Mouse (Mus musculus) embryo, embryonic 11 days (tissue): ENCODE measurements around the gene Scgb3a1.

Source experiments
- DNase-seq: peaks from one replicate; pipeline ENCODE4 v3.0.0-alpha.2; 2015

Gene Scgb3a1

GRCm38 (mm10) chr11:49659470-49659799, 4.0 kb upstream of the Scgb3a1 start:
- DNase-seq, result no peak

- DNase-seq, result no peak
Measured at GRCm38 (mm10) chr11:49662292-49662780, 1.1 kb upstream of the Scgb3a1 start.

- DNase-seq, result no peak
Measured at GRCm38 (mm10) chr11:49664262-49665140, 1.1 kb downstream of the Scgb3a1 start.

- no peak for DNase-seq
Measured at GRCm38 (mm10) chr11:49665462-49665861, 2.1 kb downstream of the Scgb3a1 start.

- no peak for DNase-seq
Measured at GRCm38 (mm10) chr11:49673433-49673832, 10.0 kb downstream of the Scgb3a1 start.

- DNase-seq, result no peak
Measured at GRCm38 (mm10) chr11:49684237-49684973, 21.0 kb downstream of the Scgb3a1 start.

- DNase-seq, result no peak
Measured at GRCm38 (mm10) chr11:49695013-49695412, 31.6 kb downstream of the Scgb3a1 start.

GRCm38 (mm10) chr11:49695695-49696094, 32.3 kb downstream of the Scgb3a1 start:
- no peak for DNase-seq

- DNase-seq, result no peak
Measured at GRCm38 (mm10) chr11:49696472-49696871, 33.1 kb downstream of the Scgb3a1 start.

GRCm38 (mm10) chr11:49697779-49698178, 34.4 kb downstream of the Scgb3a1 start:
- no peak for DNase-seq

- DNase-seq, result no peak
Measured at GRCm38 (mm10) chr11:49699079-49699478, 35.7 kb downstream of the Scgb3a1 start.

GRCm38 (mm10) chr11:49702014-49702413, 38.6 kb downstream of the Scgb3a1 start:
- no peak for DNase-seq

GRCm38 (mm10) chr11:49704804-49705203, 41.4 kb downstream of the Scgb3a1 start:
- no peak for DNase-seq

GRCm38 (mm10) chr11:49707834-49708233, 44.4 kb downstream of the Scgb3a1 start:
- no peak for DNase-seq

GRCm38 (mm10) chr11:49710664-49711063, 47.3 kb downstream of the Scgb3a1 start:
- no peak for DNase-seq

GRCm38 (mm10) chr11:49711981-49712554, 48.7 kb downstream of the Scgb3a1 start:
- peak; percentile 73 for DNase-seq

GRCm38 (mm10) chr11:49712555-49713335, 49.3 kb downstream of the Scgb3a1 start, which contains the start of gene Cnot6:
Gene Cnot6 (minus strand): TSS chr11:49712723.
- DNase-seq, result peak; percentile 99

- DNase-seq, result peak; percentile 51
Measured at GRCm38 (mm10) chr11:49713336-49714334, 50.2 kb downstream of the Scgb3a1 start.
